Mouse (Mus musculus) heart, postnatal 36 days (tissue): ENCODE measurements around the gene Gcnt2. TPM values are rescaled to one million over a fixed set of nuclear protein-coding genes. Genes with fewer than 3 reads are reported as not detected.
"Not testable (repeated sequence)": the region's sequence is repeated elsewhere in the genome, so short reads cannot be mapped to it uniquely, and the experiment has no call there.

Source experiments
- DNase-seq, 2 experiments: peaks; one replicate each; pipeline ENCODE4 v3.0.0; 2021 to 2022
- intact Hi-C: fragments of 180-260 bp; cut with DNase I; formaldehyde crosslinking; loops from one replicate; pipeline ENCODE4 v1.15.1; 2025
- total RNA-seq, 2 experiments: library from RNA; stranded (reverse); gene quantifications; 2 replicates each; pipeline ENCODE4 v1.2.3; 2021

Gcnt2 gene
- total RNA-seq, 2 experiments from 2014 or later: 9.0 to 11.9 TPM

DNA sequence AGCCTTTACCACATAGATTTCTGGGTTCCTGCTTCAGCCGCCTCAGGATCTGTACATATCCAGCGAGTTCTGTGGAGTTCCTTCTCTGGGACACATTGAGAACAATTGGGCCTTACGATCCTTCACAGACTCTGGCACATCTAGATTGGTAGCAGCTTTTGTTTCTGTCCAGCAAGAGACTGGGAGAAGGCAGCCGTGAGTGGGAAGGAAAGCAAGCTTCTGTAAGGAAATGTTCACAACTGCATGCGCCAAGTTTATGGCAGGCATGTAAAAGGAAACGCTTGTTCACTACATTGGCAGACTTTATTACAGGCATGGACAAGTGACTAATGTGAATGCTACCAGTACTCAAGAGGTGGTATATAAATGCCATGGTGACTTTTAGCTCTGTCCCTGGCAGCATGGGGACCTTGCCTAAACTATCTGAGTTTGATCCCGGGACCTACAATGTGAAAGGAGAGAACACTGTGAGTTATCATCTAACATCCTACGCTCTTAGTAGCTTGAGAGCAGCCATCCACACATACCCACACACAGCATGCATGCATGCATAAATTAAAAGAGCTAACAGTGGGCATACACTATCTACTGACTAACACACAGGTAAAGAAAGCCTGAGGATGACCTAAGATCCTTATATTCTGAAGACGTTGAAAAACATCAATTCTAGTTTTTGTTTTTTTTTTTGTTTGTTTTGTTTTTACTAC lies 68.8 kb downstream of the Gcnt2 start:
- no peak for DNase-seq
- intact Hi-C loops: no loop called here

DNA sequence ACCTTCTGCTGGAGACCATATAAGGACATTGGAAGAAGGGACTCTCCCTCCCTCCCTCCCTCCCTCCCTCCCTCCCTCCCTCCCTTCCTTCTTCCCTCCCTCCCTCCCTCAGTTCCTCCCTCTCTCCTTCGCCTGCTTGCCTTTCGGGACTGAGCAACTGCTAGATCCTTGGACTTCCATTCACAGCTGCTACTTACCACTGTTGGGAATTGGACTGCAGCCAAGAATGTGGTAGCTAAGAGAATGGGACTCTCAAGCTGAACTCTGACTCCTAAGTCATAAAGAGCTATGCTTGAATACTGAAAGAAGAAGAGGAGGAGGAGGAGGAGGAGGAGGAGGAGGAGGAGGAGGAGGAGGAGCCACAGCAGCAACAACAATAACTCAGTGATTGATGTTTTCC lies 72.3 kb downstream of the Gcnt2 start:
- intact Hi-C loops, DNase-seq: not testable (repeated sequence)

DNA sequence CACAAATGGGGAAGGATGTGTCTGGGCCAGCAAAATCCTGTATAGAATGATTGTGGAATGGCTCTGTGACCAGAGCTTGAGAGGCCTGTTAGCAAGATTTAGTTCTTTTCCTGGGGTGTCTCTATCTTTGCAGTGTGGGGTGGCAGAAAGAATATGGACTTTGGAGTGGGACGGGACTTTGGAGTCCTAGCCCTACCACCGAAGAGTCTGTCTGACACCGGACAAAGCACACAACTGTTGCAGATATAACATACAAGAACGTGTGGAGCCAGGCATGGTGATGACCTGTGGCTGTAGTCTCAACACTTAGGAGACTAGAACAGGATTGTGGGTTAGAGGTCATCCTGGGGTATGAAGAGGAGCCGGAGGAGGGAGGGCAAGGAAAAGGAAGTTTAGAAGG lies 73.0 kb downstream of the Gcnt2 start:
- intact Hi-C loops: no loop called here
- DNase-seq: no peak

DNA sequence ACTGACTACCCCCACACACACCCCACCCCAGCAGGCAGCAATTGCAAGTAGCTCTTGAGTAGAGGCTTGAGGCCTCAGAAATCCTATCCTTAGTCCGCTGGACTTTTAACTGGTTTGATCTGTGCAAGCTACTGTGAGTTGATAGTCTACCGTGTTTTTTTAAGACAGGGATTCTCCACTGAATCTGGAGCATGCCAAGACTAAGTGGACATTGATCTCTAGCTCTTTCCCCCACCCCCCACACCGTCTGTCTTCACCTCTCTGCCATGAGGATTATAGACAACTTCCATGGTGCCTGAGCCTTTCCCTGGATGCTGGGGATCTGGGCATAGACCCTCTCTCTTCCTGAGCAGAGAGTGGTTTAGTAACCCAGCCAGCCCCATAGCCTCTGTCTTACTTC lies 74.8 kb downstream of the Gcnt2 start:
- intact Hi-C loops: no loop called here

DNA sequence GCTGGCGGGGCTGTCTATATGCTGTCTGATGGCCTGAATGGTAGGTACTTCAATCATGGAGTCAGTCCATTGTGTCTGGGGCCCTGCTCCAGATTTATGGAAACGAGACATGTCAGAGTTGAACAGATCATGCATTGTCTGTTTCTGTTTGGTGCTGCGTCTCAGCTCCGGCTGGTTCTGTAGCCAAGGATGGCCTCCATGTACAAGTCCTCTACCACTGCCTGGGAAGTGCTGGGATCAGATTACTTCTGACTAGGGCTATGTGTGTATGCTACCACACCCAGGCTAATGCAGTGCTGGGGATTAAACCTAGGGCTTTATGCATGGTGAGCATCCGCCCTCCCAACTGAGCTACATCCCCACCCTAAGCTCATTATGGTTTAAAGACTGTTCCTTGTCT lies 78.0 kb downstream of the Gcnt2 start:
- no peak for DNase-seq
- intact Hi-C loops: no loop called here

More for the DNA sequence above, 74.8 kb downstream of the Gcnt2 start:
- DNase-seq: no peak

DNA sequence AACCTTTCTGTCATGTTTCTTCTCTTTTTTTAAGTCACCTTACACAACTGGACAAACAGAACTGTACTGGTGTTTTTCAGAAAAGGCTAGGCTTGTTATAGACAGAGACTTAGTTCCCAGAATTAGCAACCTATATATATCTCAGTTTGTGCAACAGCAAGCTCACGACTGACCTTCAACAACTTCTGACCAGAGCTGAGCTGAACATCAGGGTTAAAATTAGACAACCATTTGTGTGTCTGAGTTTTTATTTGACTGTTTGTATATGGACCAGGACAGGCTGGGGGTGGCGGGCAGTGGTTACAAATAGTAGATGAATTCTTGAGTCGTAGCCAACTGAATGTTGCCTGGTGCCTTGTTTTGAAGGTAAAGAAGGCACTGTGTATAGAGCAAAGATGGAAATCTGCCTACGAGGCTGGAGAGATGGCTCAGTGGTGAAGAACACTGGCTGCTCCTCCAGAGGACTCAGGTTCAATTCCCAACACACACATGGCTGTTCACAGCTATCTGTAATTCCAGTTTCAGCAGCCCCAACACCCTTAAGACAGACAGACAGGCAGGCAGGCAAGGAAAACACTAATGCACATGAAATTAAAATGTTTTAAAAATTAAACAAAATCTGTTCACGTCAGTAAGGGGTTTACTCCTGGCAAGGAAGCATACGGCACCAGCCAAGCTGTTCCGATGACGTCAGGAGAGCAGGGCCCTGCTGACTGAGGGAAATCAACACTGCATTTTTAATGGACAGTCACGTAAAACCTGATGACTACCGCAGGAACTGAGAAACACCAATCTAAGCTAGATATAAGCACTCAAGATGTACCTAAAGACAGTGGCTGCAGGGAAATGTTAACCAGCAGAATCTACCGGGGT lies 79.2 kb downstream of the Gcnt2 start:
- intact Hi-C loops: no loop called here
- peak in 1 of 2 experiments; percentile 40 for DNase-seq

DNA sequence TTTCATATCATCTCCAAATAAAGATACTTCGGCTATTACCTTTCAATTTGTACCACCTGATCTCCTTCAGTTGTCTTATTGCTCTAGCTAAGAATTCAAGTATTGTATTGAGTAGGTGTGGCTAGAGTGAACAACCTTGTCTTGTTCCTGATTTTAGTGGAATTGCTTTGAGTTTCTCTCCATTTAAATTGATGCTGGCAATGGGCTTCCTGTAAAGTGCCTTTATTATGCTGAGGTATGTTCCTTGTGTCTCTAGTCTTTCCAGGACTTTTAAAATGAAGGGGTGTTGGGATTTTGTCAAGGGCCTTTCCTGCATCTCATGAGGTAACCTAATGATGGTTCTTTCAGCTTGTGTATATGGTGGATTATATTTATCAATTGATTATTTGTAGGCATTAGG lies 83.5 kb downstream of the Gcnt2 start:
- intact Hi-C loops: no loop called here
- no peak for DNase-seq

DNA sequence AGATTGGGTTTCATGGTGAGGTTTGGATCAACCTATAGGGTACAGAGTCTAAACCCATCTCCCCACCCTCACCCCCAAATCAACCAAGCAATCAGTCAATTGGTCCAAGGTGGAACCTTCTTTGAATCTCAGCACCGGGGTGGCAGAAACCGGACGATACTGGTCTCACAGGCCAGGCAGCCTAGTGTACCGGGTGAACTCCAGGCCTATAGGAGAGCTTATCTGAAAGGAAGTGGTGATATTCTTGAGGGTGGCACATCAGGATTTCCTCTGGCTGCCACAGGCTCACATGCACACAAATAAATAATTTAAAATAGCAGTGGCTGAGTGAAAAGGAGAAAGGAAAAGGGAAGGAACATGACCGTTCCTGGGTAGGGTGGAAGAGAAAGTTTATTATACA lies 84.4 kb downstream of the Gcnt2 start:
- DNase-seq: no peak
- intact Hi-C loops: no loop called here

DNA sequence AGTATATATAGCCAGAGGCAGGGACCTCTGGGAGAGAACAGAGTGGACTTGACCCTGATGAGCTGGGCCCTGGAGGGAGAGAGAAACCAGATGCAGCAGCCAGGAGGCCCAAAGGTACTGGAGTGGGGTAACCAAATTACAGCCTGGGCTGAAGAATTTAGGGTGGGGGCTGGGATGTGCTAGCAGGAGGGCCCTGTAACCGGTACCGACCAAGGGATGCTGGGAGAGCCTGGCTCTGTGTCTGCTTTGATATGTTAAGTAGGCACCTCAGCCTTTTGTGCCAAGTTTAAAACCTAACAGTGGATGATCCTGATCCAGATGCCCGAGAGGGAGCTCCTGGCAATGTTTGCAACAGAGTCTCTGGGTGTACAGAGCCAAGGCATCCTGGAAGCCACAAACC lies 84.8 kb downstream of the Gcnt2 start:
- no peak for DNase-seq
- intact Hi-C loops: no loop called here

DNA sequence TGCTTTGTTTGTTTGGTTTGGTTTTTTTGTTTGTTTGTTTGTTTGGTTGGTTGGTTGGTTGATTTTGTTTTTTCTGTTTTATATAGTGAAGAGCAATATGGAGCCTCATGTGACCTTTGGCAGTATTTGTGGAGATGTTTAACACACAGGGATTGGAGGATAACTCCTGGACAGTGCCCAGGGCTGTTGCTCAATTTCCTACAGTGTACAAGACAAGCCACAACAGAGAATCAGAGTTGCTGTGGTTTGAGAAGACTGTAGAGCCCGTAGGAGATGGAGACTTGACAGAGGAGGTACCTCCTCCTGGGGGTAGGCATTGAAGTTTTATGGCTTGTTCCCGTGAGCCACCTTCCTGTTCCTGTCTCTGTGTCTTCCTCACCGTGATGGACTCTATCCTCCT lies 87.0 kb downstream of the Gcnt2 start:
- no peak for DNase-seq
- intact Hi-C loops: no loop called here

DNA sequence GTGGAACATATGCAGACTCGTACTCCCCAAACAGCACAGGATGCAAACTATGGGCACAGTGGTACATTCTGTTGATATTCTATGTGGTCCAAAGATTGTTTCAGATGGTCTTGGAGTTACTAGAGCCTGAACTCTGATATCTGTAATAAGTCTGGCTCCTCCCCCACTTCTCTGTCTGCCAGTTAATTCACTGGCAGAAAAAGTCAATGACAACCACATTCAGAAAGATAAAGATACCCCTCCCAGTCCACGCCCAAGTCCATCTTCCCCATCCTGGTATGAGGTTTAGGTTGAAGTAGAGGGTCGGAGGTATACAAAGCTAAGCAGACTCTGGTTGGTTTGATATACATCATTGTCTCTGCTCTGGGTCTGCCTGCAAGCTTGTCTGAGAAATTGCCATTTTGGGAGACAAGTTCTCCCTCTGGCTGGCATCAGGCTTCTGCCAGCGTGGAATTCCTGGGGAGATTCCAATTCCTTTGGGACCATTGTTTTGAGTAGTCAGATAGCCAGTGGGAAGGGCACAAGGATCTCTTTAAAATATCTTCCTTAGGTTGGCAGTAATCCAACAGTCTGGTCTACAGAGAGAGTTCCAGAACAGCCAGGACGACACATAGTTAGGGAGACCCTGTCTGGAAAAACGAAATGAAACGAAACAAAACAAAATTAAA lies 88.1 kb downstream of the Gcnt2 start:
- no peak for DNase-seq
- intact Hi-C loops: no loop called here

DNA sequence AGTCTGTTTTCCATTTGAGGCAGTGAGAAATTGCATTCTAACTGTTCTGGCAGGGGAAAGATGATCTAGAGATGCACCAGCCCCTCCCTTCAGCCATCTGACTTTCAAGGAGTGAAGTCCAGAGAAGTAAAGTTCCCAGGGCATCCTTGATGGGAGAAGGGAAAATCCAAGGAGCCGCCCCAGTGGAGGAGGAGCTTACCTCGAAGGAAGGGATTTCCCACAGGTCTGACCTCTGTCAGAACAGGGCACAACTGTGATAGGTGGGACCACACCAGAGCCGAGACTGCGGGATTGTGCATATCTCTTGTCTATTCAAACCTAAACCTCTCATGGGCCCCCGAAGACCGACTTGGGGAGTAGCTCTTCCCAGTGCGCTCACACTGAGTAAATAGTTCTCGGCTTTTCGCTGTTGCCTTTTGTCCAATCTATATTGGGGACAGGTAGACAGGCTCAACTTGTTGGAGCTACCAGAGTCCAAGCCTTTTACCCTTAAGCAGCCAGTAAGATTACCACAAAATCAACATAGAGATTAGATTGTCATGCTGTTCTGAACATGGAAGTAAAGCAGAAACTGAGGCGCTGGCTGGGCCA lies 91.9 kb downstream of the Gcnt2 start:
- no peak for DNase-seq
- intact Hi-C loops: no loop called here

DNA sequence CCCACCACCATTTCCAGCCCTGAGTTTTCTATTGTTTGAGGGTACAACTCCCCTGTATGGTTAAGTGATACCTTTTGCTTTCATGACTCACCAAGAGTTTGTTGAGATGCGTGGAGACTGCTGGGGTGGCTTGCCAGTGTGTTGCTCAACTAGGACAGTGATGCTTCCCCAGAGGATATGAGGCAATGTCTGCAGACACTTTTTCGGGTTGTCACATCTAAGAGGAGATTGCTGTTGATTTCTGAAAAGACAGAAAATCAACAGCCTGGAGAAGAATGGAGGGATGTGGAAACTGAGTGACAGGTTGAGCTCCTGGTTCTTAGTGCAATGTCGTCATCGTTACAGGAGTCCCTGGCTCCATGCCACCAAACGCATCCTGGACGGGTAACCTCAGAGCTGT lies 93.7 kb downstream of the Gcnt2 start:
- intact Hi-C loops: no loop called here
- DNase-seq: no peak

DNA sequence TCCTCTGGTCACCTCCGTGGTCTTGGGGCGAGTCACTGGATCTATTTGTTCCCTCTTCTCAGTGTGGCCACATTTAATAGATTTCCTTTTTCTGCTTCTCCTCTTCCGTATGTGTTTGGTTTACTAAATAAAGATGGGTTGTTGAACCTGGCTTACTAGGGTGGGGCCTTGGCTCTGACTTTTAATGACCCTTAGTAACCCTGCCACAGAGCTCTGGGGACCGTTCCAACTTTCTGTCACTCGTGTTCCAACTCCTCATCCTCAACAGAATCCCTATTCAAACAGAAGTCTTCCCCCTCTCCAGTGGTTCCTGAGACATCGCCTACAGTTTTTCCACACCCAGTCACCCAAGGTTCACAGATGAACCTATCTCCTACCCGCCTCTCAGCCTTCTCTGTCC lies 96.2 kb downstream of the Gcnt2 start:
- intact Hi-C loops: no loop called here
- peak in 1 of 2 experiments; percentile 35 for DNase-seq

DNA sequence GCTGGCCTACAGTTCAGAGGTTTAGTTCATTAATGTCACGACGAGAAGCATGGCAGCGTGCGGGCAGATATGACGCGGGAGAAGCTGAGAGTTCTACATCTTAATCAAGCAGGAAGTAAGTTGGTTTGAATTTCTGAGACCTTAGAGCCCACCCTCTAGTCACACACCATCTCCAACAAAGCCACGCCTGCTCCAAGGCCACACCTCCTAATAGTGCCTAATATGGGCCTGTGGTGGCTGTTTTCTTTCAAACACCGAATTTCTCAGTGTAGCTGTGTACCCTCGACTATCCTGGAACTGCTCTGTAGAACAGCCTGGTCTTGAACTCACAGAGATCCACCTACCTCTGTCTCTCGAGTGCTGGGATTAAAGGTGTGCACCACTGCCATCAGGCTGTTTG lies 108.1 kb downstream of the Gcnt2 start:
- intact Hi-C loops: no loop called here
- no peak for DNase-seq

DNA sequence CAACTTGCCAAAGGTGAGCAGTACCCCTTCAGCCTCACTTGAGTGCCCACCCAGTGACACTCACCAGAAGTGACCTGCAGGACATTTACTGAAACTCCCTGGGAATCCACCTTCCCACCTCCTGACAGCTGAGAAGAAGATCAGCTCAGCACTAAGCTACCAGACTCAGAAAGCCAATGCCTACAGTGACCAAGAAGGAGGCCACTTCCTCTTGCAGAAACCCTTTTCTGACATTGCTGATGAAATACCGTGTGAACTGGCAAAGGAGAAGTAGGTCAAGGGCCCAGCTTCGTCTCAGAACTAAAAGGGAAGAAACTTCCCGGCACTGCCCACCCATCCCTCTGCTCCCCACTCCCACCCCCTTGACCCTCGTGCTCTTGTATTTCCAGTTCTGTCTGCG lies 109.0 kb downstream of the Gcnt2 start:
- DNase-seq: no peak

DNA sequence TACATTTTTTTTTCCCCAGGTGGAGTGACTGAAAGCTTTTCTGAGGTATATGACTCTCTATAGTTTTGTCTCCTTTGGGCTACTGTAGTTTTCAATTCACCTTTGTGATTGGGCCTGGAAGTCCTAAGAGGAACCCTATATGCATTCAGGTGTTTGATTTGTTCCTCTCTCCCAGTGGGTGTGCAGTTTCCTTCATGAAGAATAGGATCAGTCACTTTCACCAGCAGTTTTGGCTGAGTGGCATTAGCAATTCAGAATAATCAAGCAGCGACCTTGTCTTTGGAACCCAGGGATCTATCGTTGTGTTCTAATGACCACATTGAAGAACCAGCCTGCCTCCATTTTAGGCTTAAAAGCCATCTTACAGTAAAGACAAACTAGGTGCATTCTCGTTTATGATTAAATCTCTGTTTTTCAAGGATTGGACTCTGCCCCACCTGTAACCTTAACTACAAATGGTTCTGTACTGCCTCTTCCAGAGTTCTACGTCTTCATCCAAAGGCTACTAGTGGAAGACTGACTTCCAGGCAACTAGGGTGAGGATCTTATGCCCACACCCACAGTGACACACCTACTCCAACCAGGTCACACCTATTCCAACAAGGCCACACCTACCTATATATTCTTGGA lies 110.3 kb downstream of the Gcnt2 start:
- intact Hi-C loops: no loop called here

More for the DNA sequence above, 109.0 kb downstream of the Gcnt2 start:
- intact Hi-C loops: no loop called here

DNA sequence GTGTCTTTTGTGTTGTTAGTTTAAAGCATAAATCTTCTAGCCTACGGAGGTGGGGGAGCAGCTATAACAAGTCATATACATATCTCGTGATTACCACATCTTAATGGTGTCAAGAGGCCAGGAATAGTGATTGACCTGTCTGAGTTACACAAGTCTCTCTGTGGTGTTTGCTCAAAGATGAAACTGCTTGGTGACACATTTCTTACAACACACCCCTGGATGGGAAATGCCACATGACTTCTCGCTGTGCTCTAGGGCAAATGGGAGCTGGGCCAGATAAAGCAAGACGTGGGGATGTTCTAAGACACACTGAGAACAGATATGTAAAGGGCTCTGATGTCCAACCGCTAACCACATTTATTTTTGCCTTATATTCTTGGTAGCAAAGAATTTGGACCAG lies 111.7 kb downstream of the Gcnt2 start:
- intact Hi-C loops: no loop called here
- DNase-seq: no peak

More for the DNA sequence above, 110.3 kb downstream of the Gcnt2 start:
- DNase-seq: no peak

DNA sequence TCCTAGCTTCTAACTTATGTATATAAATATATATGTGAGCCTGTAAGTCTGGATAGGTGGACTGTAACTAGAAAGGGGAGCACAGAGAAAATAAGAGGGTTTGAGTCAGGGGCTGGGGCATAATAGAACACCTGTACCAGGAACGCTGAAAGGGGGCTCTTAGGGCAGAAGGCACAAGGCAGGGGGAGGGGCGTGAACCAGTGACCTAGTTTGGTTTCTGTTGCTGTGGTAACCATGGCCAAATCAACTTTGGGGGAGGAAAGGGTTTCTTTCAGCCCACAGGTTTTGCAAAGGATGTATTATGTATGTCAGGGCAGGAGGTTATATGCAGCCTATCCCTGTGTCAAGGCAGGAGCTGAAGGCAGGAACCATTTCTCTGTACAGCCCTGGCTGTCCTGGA lies 112.3 kb downstream of the Gcnt2 start:
- intact Hi-C loops: no loop called here
- DNase-seq: no peak

DNA sequence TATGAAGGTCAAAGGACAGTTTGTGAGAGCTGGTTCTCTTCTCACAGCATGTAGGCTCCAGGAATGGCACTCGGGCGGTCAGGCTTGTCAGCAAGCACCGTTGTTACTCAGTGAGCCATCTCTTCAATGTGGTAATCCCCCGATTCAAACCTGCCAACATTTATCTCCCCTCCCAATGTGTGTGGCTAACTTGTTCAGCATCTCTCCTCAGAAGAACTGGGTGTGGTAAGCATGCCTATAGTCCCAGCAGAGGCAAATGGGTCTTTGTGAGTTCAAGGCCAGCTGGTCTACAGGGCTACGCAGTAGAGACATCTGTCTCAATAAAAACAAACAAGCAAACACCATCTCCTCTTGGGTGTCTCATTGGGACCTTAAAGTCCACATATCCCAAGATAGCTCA lies 113.4 kb downstream of the Gcnt2 start:
- intact Hi-C loops: no loop called here
- DNase-seq: no peak

DNA sequence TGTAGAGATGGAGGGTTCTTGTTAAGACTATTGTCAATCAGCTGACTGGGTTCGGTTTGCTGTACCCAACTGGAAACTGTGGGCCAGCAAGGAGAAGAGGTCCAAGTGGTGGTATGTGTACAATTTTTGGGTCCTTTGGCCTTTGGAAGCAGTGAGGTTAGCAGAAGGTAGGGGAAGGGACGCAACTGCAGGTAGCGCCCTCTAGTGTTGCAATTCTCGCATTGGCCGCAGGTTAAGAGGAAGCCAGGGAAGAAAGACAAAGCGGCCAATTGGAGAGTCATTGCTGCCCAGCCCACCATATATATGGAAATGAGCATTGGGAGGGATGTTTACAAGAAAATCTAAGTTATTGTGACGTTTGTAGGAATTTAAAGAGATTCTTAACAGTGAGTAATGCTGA lies 118.1 kb downstream of the Gcnt2 start:
- DNase-seq: peak; percentile 55 to 67
- intact Hi-C loops: loop anchor here (1.0 to 5.0 kb wide), 4 partner anchors 61 to 195 kb away; no protein-coding TSS in a partner anchor
